Comparison of ENCODE assay signal across 17 mouse cellular contexts in genomic region chr13:113843901-113844300, GRCm38 (mm10).
"Had no signal": no experiment of that assay in that cellular context is flagged by ENCODE, and none has a peak within 500 bp of the region (broad histone marks: within the 10 kb centered on the region; RNA-seq: fewer than 3 reads in every experiment).

No protein-coding gene starts in this region.

- ATAC-seq: midbrain, embryonic 16.5 days had no signal

- H3K4me1 ChIP-seq: intestine, embryonic 15.5 days; midbrain, embryonic 12.5 days; neural tube, embryonic 15.5 days had no signal

- H3K27me3 ChIP-seq: intestine, embryonic 15.5 days; kidney, embryonic 15.5 days; limb, embryonic 15.5 days; midbrain, embryonic 12.5 days; neural tube, embryonic 15.5 days had no signal

- H3K9ac ChIP-seq: intestine, embryonic 15.5 days; kidney, embryonic 15.5 days; limb, embryonic 15.5 days; lung, embryonic 14.5 days; midbrain, embryonic 12.5 days; neural tube, embryonic 15.5 days had no signal

- H3K4me2 ChIP-seq: intestine, embryonic 15.5 days; kidney, embryonic 15.5 days; limb, embryonic 15.5 days; lung, embryonic 14.5 days; midbrain, embryonic 12.5 days; neural tube, embryonic 15.5 days had no signal

- H3K9me3 ChIP-seq: intestine, embryonic 15.5 days; kidney, embryonic 15.5 days; limb, embryonic 15.5 days; midbrain, embryonic 12.5 days; neural tube, embryonic 15.5 days had no signal

- H3K27ac ChIP-seq: intestine, embryonic 15.5 days; limb, embryonic 15.5 days; midbrain, embryonic 12.5 days; neural tube, embryonic 15.5 days had no signal

- DNase-seq: kidney, adult 2 months; kidney, postnatal 25 days; layer of hippocampus, adult 9-11 months; layer of hippocampus, postnatal 36 days; lung, embryonic 14.5 days; lung, postnatal 10 days; lung, postnatal 4 days; right cerebral cortex, adult 18-20 months; right cerebral cortex, postnatal 25 days; thymus, postnatal 4 days had no signal

- H3K4me3 ChIP-seq: intestine, embryonic 15.5 days; kidney, embryonic 15.5 days; limb, embryonic 15.5 days; midbrain, embryonic 12.5 days; myocyte; neural tube, embryonic 15.5 days had no signal

- H3K36me3 ChIP-seq: intestine, embryonic 15.5 days; midbrain, embryonic 12.5 days; neural tube, embryonic 15.5 days had no signal
